31 mouse cellular contexts compared by ENCODE assay signal in the genomic region with DNA sequence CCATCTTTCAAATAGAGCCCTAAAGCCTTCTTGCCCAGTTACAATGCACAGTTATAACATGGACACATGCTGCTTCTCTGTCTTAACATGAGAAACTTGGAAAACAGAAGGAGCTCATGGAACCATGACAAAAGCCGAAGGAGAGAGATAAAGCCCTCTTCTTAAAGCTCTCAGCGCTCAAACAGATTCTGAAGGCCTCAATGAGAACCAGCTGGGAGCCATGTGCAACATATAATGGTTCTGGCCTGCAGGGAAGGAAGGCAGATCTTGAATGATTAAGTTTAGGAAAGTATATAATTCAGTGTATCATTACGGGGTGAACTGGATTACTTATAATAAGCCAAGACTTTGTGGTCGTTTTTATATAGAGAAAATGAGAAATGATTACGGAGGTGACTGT.
"Had no signal": no experiment of that assay in that cellular context is flagged by ENCODE, and none has a peak within 500 bp of the region (broad histone marks: within the 10 kb centered on the region; RNA-seq: fewer than 3 reads in every experiment).

No protein-coding gene starts in this region.

- H3K4me1 ChIP-seq: limb, embryonic 12.5 days; limb, embryonic 15.5 days; liver, embryonic 12.5 days; liver, embryonic 13.5 days; liver, embryonic 15.5 days; lung, embryonic 15.5 days; megakaryocyte, embryonic 14.5 days; midbrain, embryonic 10.5 days; midbrain, embryonic 12.5 days; midbrain, embryonic 13.5 days; midbrain, embryonic 15.5 days; neural tube, embryonic 12.5 days; neural tube, embryonic 13.5 days had no signal

- H3K4me3 ChIP-seq: limb, embryonic 12.5 days; limb, embryonic 13.5 days; limb, embryonic 15.5 days; liver, embryonic 12.5 days; liver, embryonic 13.5 days; liver, embryonic 15.5 days; lung, embryonic 15.5 days; megakaryocyte, embryonic 14.5 days; midbrain, embryonic 10.5 days; midbrain, embryonic 12.5 days; midbrain, embryonic 13.5 days; midbrain, embryonic 15.5 days; myocyte; neural tube, embryonic 12.5 days; neural tube, embryonic 13.5 days had no signal

- H3K27me3 ChIP-seq: limb, embryonic 13.5 days; limb, embryonic 15.5 days; liver, embryonic 12.5 days; liver, embryonic 13.5 days; liver, embryonic 15.5 days; lung, embryonic 15.5 days; megakaryocyte, embryonic 14.5 days; midbrain, embryonic 12.5 days; midbrain, embryonic 13.5 days; midbrain, embryonic 15.5 days; neural tube, embryonic 12.5 days; neural tube, embryonic 13.5 days had no signal

- H3K4me2 ChIP-seq: limb, embryonic 12.5 days; limb, embryonic 13.5 days; limb, embryonic 15.5 days; liver, embryonic 12.5 days; liver, embryonic 13.5 days; liver, embryonic 15.5 days; lung, embryonic 14.5 days; lung, embryonic 15.5 days; midbrain, embryonic 11.5 days; midbrain, embryonic 12.5 days; midbrain, embryonic 13.5 days; midbrain, embryonic 15.5 days; neural tube, embryonic 12.5 days; neural tube, embryonic 13.5 days had no signal

- ATAC-seq: liver, embryonic 12.5 days; liver, postnatal 0 days; lung, postnatal 0 days; midbrain, embryonic 13.5 days; midbrain, embryonic 15.5 days; midbrain, embryonic 16.5 days had no signal

- H3K9ac ChIP-seq: limb, embryonic 12.5 days; limb, embryonic 13.5 days; limb, embryonic 15.5 days; liver, embryonic 12.5 days; liver, embryonic 13.5 days; liver, embryonic 14.5 days; liver, embryonic 15.5 days; liver, postnatal 0 days; lung, embryonic 14.5 days; lung, embryonic 15.5 days; midbrain, embryonic 12.5 days; midbrain, embryonic 13.5 days; midbrain, embryonic 15.5 days; neural tube, embryonic 12.5 days; neural tube, embryonic 13.5 days had no signal

- H3K9me3 ChIP-seq: limb, embryonic 12.5 days; limb, embryonic 13.5 days; limb, embryonic 15.5 days; liver, embryonic 12.5 days; liver, embryonic 13.5 days; liver, embryonic 15.5 days; lung, embryonic 15.5 days; midbrain, embryonic 10.5 days; midbrain, embryonic 12.5 days; midbrain, embryonic 13.5 days; midbrain, embryonic 15.5 days; neural tube, embryonic 12.5 days; neural tube, embryonic 13.5 days had no signal

- DNase-seq: left cerebral cortex, postnatal 4 days; liver; liver, embryonic 13.5 days; liver, postnatal 0 days; lung, adult 18-20 months; lung, adult 2 months; lung, embryonic 14.5 days; lung, postnatal 10 days; lung, postnatal 14 days; lung, postnatal 36 days; lung, postnatal 4 days; midbrain, embryonic 14.5 days had no signal

- H3K36me3 ChIP-seq: limb, embryonic 12.5 days; limb, embryonic 13.5 days; limb, embryonic 15.5 days; liver, embryonic 12.5 days; liver, embryonic 13.5 days; liver, embryonic 15.5 days; lung, embryonic 15.5 days; midbrain, embryonic 10.5 days; midbrain, embryonic 12.5 days; midbrain, embryonic 13.5 days; midbrain, embryonic 15.5 days; neural tube, embryonic 12.5 days; neural tube, embryonic 13.5 days had no signal

- H3K27ac ChIP-seq: limb, embryonic 12.5 days; limb, embryonic 13.5 days; limb, embryonic 15.5 days; liver, embryonic 12.5 days; liver, embryonic 13.5 days; liver, embryonic 14.5 days; liver, embryonic 15.5 days; lung, embryonic 15.5 days; macrophage; midbrain, embryonic 10.5 days; midbrain, embryonic 12.5 days; midbrain, embryonic 13.5 days; midbrain, embryonic 15.5 days; neural tube, embryonic 12.5 days; neural tube, embryonic 13.5 days had no signal
